Mouse (Mus musculus) midbrain, embryonic 16.5 days (tissue): Measurements from ENCODE around the gene E2f8. TPM values are rescaled to one million over a fixed set of nuclear protein-coding genes. Genes with fewer than 3 reads are reported as not detected.

Experiments used
- ATAC-seq: fragments of 200-750 bp; cut with Nextera tagmentation; 2 replicates; pipeline ENCODE4 v1.8.0; 2017; ENCODE audit warnings: moderate TSS enrichment
- H3K27ac ChIP-seq: fragments of 300-500 bp; sonication (generic); 2 replicates; pipeline ENCODE4 v1.5.1; 2014; ENCODE audit warnings: mild to moderate bottlenecking, low read length, mixed read lengths
- H3K27me3 ChIP-seq: fragments of 300-500 bp; sonication (generic); 2 replicates; pipeline ENCODE4 v1.6.1; 2014; ENCODE audit warnings: low read depth, low read length, mixed read lengths; ENCODE audit not compliant: control insufficient read depth, insufficient read depth
- H3K36me3 ChIP-seq: fragments of 300-500 bp; sonication (generic); 2 replicates; pipeline ENCODE4 v1.6.1; 2014; ENCODE audit warnings: mild to moderate bottlenecking, low read length, moderate library complexity, mixed read lengths; ENCODE audit not compliant: control insufficient read depth, insufficient read depth
- H3K4me1 ChIP-seq: fragments of 300-500 bp; sonication (generic); 2 replicates; pipeline ENCODE4 v1.6.1; 2014; ENCODE audit warnings: mild to moderate bottlenecking, low read length, mixed read lengths; ENCODE audit not compliant: control insufficient read depth, insufficient read depth
- H3K4me2 ChIP-seq: fragments of 300-500 bp; sonication (generic); 2 replicates; pipeline ENCODE4 v1.6.1; 2014; ENCODE audit warnings: mild to moderate bottlenecking, low read length, mixed read lengths
- H3K4me3 ChIP-seq: fragments of 300-500 bp; sonication (generic); 2 replicates; pipeline ENCODE4 v1.5.1; 2014; ENCODE audit warnings: low read depth, mild to moderate bottlenecking, low read length, moderate library complexity, mixed read lengths
- H3K9ac ChIP-seq: fragments of 300-500 bp; sonication (generic); 2 replicates; pipeline ENCODE4 v1.6.1; 2014; ENCODE audit warnings: low read depth, low read length, mixed read lengths
- H3K9me3 ChIP-seq: fragments of 300-500 bp; sonication (generic); replicated peaks from 2 replicates; pipeline ENCODE4 v1.6.1; 2014; ENCODE audit warnings: mild to moderate bottlenecking, low read length, mixed read lengths; ENCODE audit not compliant: control insufficient read depth, poor library complexity, severe bottlenecking
- whole genome bisulfite sequencing: fragments of 180-500 bp; shearing (Covaris S2); extraction: QIAGEN DNeasy Blood & Tissue Kit; methylation state at CpG from one replicate; pipeline ENCODE4 v1.1.7; 2014; 5-methylcytosine and 5-hydroxymethylcytosine counted together
- polyA plus RNA-seq: library from polyadenylated mRNA; unstranded; fragments of >200 nt; fragmentation: Nextera tagmentation; extraction: Ambion mirVana; gene quantifications from 2 replicates; pipeline ENCODE4 v1.2.1, GENCODE M21; 2015

Gene E2f8
- polyA plus RNA-seq, 1 experiment from 2014 or later = 1.5 TPM

DNA sequence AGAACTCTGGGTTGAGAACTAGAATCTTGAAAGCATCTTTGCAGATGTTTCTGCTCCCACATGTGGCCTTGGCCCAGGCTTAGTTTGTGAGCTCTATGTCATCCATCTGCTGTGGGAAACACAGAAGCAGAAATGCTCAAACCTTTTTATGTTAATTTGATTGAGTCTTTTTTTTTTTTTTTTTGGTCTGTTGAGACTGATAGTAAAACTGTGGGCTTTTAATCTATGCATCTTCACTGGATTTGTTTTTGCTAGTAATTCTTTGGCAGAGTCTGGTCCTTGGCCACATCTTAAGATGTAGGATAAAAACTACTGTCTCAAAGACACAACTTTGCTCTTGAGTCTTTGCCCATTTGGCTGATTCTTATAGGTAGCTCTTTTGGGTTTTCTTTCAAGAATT is 29.8 kb upstream of the E2f8 start:
- Histone ChIP-seq H3K27me3 (no peaks in the 10 kb centered on the region), H3K9ac (no peak overlapping the region), H3K4me1 (peaks cover 17% of the 10 kb centered on the region), H3K4me3 (no peak overlapping the region), H3K36me3 (no peaks in the 10 kb centered on the region), H3K4me2 (no peak overlapping the region), H3K9me3 (no peaks in the 10 kb centered on the region), H3K27ac (no peak overlapping the region)
- no peak for ATAC-seq

DNA sequence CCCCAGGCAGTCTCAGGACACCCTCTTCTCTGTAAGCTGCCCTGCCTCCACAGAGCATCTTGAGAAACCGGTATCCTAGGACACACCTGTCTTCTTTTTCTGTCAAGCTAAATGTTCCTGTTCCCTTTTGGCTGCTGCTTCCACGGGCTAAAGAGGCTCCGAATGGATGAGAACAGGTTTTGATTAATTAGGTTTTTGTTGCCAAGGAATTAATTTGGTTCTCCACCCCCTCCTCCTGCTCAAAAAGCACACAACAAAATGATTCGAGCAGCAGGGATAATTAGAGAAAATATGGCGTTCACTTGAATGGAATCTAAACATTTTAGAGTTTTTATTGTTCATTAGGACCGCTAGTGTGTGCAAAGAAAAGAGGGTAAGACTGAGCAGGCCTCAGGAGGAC is 28.9 kb upstream of the E2f8 start:
- Histone ChIP-seq H3K9me3 (no peaks in the 10 kb centered on the region), H3K4me2 (no peak overlapping the region), H3K4me3 (no peak overlapping the region), H3K4me1 (peaks cover 8% of the 10 kb centered on the region), H3K27me3 (no peaks in the 10 kb centered on the region), H3K36me3 (no peaks in the 10 kb centered on the region), H3K9ac (no peak overlapping the region), H3K27ac (no peak overlapping the region)
- 56% methylated on average over 6 of the region's 6 CpGs for WGBS
- no peak for ATAC-seq

DNA sequence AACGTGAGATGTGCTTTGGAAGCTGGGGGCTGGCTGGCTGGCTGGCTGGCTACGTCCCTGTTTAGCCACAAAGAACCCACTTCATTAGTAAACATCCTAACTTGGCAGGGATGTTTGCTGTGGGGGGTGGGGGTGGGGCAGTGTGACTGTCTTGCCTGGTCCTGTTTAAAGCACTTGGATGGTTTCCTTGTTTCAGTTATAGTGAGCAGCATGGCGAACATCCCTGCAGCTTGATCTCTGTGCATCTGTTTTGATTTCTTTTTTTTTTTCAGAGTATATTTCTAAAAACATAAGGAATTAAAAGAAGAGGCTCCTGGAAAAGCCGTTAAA is 27.9 kb upstream of the E2f8 start:
- no peaks in the 10 kb centered on the region for H3K36me3 ChIP-seq
- ATAC-seq = no peak
- no peaks in the 10 kb centered on the region for H3K9me3 ChIP-seq
- no peak overlapping the region for H3K4me2 ChIP-seq
- no peaks in the 10 kb centered on the region for H3K27me3 ChIP-seq
- H3K27ac ChIP-seq = no peak overlapping the region
- WGBS = 61% methylated on average over 4 of the region's 4 CpGs
- H3K4me1 ChIP-seq = no peaks in the 10 kb centered on the region
- no peak overlapping the region for H3K4me3 ChIP-seq
- H3K9ac ChIP-seq = no peak overlapping the region

DNA sequence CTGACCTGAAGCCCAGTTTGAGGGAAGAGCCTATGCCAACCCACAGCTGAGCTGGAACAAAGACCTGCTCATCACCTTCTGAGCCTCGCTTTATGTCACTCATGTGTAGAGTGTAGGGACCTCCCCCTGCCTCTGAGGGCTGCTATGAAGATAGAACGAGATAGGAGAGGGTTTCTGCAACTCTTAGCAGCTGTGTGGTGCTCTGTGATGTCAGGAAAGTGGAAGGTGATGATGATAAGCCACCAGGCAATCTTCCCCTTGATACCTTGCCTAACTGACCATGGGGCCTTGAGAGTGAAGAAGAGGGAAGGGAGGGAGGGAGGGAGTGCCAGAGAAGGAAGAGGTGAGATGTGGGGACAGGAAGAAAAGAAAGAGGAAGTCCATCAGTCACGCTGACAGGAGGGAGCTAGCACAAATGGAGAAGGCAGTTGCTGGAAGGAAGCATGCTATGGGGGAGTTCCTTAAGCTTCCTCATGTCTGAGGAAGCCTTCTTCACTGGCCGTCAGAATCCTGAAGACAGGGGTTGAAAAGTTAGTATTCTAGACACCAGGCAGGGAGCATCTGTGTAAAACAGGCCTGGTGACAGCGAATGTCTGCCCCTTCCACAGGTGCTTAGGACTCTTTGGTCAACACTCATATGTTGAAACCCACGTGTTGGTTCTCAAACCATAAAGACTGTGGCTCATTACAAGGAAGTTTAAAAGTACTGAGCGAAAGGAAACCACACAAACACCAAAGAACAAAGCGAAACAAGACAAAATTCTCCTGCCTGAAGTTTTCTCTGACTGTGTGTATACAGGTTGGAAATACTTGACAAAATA is 27.3 kb upstream of the E2f8 start, which contains the start of gene Nav2:
Gene Nav2 (plus strand): TSS at position 196 of the 821 bp plus-strand sequence.
- no peak within 1 kb of the TSS for H3K27ac ChIP-seq
- no peak within 1 kb of the TSS for H3K4me2 ChIP-seq
- H3K27me3 ChIP-seq = no peaks in the 10 kb centered on the region
- H3K36me3 ChIP-seq = no peaks in the 10 kb centered on the region
- no peak within 1 kb of the TSS for H3K9ac ChIP-seq
- WGBS = 78% methylated on average over 8 of the region's 8 CpGs
- no peak for ATAC-seq
- H3K4me1 ChIP-seq = no peaks in the 10 kb centered on the region
- no peaks in the 10 kb centered on the region for H3K9me3 ChIP-seq
- H3K4me3 ChIP-seq = no peak within 1 kb of the TSS

DNA sequence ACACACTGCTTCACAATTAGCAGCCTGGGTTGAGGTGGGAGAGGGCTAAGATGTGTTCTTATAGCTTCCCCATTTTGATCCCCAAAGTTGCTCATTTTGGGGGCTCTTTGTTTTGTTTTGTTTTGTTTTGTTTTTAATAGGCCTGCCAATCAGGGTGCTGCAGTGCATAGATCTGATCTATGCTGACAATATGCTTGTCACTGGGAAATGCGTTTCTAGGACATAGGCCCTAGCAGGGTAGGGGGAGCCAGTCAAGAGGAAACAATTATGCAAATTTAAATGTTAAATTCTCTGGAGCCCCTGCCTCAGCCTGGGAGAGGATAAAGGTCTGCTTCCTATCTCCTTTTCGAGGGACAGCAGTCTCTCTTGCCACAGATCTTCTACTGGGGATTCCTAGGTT is 21.1 kb upstream of the E2f8 start:
- H3K36me3 ChIP-seq = no peaks in the 10 kb centered on the region
- no peak overlapping the region for H3K9ac ChIP-seq
- H3K4me2 ChIP-seq = no peak overlapping the region
- peaks cover 3% of the 10 kb centered on the region for H3K4me1 ChIP-seq
- WGBS = 6% methylated on average over 2 of the region's 2 CpGs
- no peak overlapping the region for H3K27ac ChIP-seq
- no peak overlapping the region for H3K4me3 ChIP-seq
- no peak; the same call in 1 of the 2 replicates for ATAC-seq
- H3K27me3 ChIP-seq = 0 out of 2 replicates have a peak, but pooled peaks cover 3% of the 10 kb centered on the region
- no peaks in the 10 kb centered on the region for H3K9me3 ChIP-seq

DNA sequence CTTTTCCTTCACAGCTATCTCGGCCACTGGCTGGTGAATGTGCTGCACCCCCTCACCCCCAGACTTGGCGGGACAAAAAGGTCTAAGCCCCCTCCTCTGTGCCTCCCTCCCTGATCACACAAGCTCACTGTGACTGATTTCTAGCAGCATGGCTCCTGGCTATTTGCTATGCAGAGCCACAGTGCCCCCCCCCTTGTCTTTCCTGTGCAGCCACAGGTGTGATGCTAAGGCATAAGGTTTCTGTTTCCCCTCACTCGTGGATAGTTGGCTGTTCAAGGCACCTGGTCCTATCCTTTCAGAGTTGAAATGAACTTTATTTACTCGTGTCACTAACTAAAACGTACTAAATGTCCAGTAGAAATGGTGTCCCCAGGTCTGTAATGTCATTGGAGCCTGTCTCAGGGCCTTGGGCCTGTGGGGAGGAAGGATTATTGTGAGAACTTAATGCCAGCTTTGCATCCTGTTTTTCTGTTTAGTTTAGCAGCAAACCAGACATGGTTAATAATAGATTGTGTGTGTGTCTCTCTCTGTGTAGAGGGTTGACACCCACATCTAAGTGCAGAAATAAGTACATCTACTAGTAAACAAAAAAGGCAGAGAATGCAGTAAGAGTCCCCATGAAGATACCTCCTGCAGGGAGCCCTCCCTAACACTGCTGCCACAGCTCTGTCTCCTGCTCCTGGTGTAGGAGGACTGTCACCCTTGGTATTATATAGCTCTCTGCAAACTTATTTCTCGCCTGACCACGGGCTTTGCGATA is 19.2 kb upstream of the E2f8 start:
- Histone ChIP-seq H3K4me2 (no peak overlapping the region), H3K4me1 (peaks cover 8% of the 10 kb centered on the region), H3K27ac (no peak overlapping the region), H3K36me3 (no peaks in the 10 kb centered on the region), H3K9me3 (no peaks in the 10 kb centered on the region), H3K4me3 (no peak overlapping the region), H3K27me3 (0 out of 2 replicates have a peak, but pooled peaks cover 3% of the 10 kb centered on the region), H3K9ac (no peak overlapping the region)
- ATAC-seq = no peak
- WGBS = 78% methylated on average over 8 of the region's 8 CpGs

DNA sequence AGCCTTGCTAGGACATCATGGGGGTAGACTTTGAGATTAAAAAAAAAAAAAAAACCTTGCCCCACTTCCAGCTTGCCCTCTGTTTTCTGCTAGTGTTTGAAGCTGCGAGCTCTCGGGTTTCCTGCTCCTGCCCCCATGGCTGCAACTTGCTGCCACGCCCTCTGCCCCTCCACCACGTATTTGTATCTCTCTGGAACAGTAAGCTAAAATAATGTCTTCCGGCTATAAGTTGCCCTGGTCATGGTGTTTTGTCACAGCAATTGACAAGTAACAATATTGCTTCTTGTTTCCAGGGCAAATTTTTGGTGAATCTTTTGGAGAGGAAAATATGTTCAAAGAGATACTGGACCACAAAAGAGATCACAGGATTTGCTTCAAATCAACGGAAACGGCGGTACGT is 17.0 kb upstream of the E2f8 start:
- WGBS = 63% methylated on average over 9 of the region's 9 CpGs
- no peak for ATAC-seq
- 0 out of 2 replicates have a peak, but pooled peaks cover 3% of the 10 kb centered on the region for H3K27me3 ChIP-seq
- H3K9ac ChIP-seq = no peak overlapping the region
- H3K4me3 ChIP-seq = no peak overlapping the region
- no peak overlapping the region for H3K4me2 ChIP-seq
- H3K27ac ChIP-seq = no peak overlapping the region
- H3K9me3 ChIP-seq = no peaks in the 10 kb centered on the region
- no peaks in the 10 kb centered on the region for H3K36me3 ChIP-seq
- peaks cover 11% of the 10 kb centered on the region for H3K4me1 ChIP-seq

DNA sequence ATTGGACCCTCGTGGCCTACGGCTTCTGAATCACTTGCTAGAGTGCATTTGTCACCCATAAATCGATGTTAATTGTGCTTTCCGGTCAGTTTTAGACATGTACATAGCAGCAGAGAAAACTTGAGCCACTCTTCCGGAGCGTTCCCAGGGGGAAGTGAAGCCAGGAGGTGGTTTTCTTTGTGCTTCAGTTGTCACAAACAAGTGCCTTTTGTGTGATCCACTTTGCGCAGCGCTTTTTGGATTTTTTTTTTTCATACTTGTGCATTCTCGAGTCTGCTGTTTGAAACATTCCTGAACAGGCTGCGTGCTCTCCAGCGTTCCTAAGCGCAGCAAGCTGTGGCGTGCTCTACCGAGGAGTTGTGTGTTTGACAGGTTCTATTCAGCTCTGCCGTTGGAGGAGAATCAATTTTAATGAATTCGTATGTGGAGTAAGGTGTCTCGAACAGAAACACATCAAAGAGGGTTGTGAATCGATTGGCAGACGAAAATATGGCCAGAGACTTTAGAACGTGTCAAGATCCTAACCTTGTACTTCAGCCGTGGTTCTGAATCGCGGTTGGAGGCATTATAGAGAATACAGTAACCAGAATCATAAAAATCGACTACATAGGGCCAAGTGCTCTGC is 16.3 kb upstream of the E2f8 start:
- Histone ChIP-seq H3K27me3 (0 out of 2 replicates have a peak, but pooled peaks cover 3% of the 10 kb centered on the region), H3K4me1 (peaks cover 11% of the 10 kb centered on the region), H3K4me2 (peak overlapping the region; percentile 7; the same call in 1 of the 2 replicates), H3K36me3 (no peaks in the 10 kb centered on the region), H3K9me3 (no peaks in the 10 kb centered on the region), H3K4me3 (no peak overlapping the region), H3K9ac (no peak overlapping the region), H3K27ac (no peak overlapping the region)
- no peak for ATAC-seq
- 21% methylated on average over 24 of the region's 24 CpGs for WGBS

DNA sequence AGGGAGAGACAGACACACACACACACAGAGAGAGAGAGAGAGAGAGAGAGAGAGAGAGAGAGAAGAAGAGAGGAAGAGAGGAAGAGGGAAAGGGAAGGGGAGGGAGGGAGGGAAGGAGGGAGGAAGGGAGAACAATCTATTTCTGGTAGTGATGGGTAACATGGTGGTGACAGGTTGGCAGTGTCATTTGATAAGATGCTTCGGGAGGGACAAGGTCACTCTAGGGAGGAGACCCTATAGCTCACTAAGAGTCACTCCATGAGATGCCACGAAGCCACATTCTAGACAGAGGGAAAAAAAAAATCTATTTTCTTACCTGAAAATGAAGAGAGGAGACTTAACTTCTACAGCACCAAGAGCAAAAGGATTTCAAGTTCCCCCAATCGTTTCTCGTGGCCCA is 14.7 kb upstream of the E2f8 start:
- no peak for ATAC-seq
- H3K27ac ChIP-seq = no peak overlapping the region
- no peaks in the 10 kb centered on the region for H3K9me3 ChIP-seq
- H3K4me1 ChIP-seq = peaks cover 11% of the 10 kb centered on the region
- H3K9ac ChIP-seq = no peak overlapping the region
- H3K4me3 ChIP-seq = no peak overlapping the region
- H3K27me3 ChIP-seq = 0 out of 2 replicates have a peak, but pooled peaks cover 3% of the 10 kb centered on the region
- no peaks in the 10 kb centered on the region for H3K36me3 ChIP-seq
- H3K4me2 ChIP-seq = no peak overlapping the region
- 87% methylated on average over 4 of the region's 4 CpGs for WGBS
